Mouse (Mus musculus) midbrain, embryonic 12.5 days (tissue): ENCODE measurements at regions not wholly inside any gene's neighbourhood (a gene's known extent, or its start where the extent isn't known, plus 50 kb on each side); places are given as distances from the start of the nearest gene placed in this dataset.

Experiments
- ATAC-seq: fragments of 200-750 bp; cut with Nextera tagmentation; 2 replicates; pipeline ENCODE4 v1.8.0; 2017; ENCODE audit warnings: low read depth, moderate TSS enrichment, moderate library complexity; ENCODE audit not compliant: low FRiP score
- H3K27ac ChIP-seq: fragments of 300-500 bp; sonication (generic); replicated peaks from 2 replicates; pipeline ENCODE4 v1.5.1; 2016; ENCODE audit warnings: mild to moderate bottlenecking
- H3K27me3 ChIP-seq: fragments of 300-500 bp; sonication (generic); 2 replicates; pipeline ENCODE4 v1.6.1; 2016; ENCODE audit warnings: mild to moderate bottlenecking
- H3K36me3 ChIP-seq: fragments of 300-500 bp; sonication (generic); 2 replicates; pipeline ENCODE4 v1.6.1; 2016
- H3K4me1 ChIP-seq: fragments of 300-500 bp; sonication (generic); 2 replicates; pipeline ENCODE4 v1.6.1; 2016
- H3K4me2 ChIP-seq: fragments of 300-500 bp; sonication (generic); replicated peaks from 2 replicates; pipeline ENCODE4 v1.6.1; 2016; ENCODE audit warnings: mild to moderate bottlenecking, moderate library complexity
- H3K4me3 ChIP-seq: fragments of 300-500 bp; sonication (generic); 2 replicates; pipeline ENCODE4 v1.5.1; 2016; ENCODE audit warnings: mild to moderate bottlenecking
- H3K9ac ChIP-seq: fragments of 300-500 bp; sonication (generic); replicated peaks from 2 replicates; pipeline ENCODE4 v1.6.1; 2016; ENCODE audit warnings: mild to moderate bottlenecking, moderate library complexity
- H3K9me3 ChIP-seq: fragments of 300-500 bp; sonication (generic); 2 replicates; pipeline ENCODE4 v1.6.1; 2016; ENCODE audit warnings: mild to moderate bottlenecking
- WGBS: fragments of 180-500 bp; shearing (Covaris S2); methylation state at CpG from one replicate; pipeline ENCODE4 v1.1.7; 2016; 5-methylcytosine and 5-hydroxymethylcytosine counted together

DNA sequence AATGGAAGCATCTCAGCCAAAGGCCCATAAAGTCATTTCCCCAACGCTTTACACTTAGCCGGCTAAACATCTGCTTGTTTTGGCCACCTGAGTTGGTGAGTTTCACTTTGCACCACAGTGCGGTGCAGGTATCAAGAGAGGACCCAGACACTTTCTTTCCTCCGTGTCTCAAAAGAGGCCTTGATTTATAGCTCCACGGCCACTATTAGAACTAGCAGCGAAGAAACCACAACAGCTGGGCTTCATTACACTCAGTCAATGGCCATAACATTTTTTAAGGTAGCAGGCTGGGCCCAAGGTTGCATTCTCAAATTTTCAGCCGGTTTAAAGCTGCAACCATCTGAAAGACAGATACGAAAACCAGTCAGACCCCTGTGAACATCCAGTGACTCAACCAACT is 103.4 kb downstream of the Mreg start:
- no peak overlapping the region for H3K27ac ChIP-seq
- no peaks in the 10 kb centered on the region for H3K4me1 ChIP-seq
- no peaks in the 10 kb centered on the region for H3K27me3 ChIP-seq
- H3K4me3 ChIP-seq: no peak overlapping the region
- no peak for ATAC-seq
- no peaks in the 10 kb centered on the region for H3K9me3 ChIP-seq
- H3K9ac ChIP-seq: no peak overlapping the region
- H3K36me3 ChIP-seq: no peaks in the 10 kb centered on the region
- H3K4me2 ChIP-seq: no peak overlapping the region
- WGBS: 90% methylated on average over 8 of the region's 8 CpGs

DNA sequence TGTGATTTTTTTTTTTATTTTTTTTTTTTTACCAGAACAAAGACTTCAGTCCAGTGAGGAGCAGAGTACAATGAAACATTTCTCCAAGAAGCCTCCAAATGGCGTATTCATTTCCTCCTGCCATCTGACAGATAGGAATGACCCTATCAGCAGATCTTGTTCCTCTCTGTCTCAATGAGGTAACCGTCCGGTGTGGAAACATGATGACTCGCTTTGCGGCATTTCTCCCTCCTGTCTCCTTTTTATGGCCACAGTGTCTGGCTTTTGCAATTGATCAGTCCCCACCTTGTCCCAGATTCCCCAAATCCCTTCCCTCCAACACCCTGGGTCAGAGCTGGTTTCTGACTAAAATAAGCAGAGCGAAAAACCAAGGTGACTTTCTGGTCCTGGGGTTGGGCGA is 105.0 kb downstream of the Mreg start:
- Histone ChIP-seq H3K9me3 (no peaks in the 10 kb centered on the region), H3K4me3 (no peak overlapping the region), H3K4me2 (no peak overlapping the region), H3K36me3 (no peaks in the 10 kb centered on the region), H3K4me1 (no peaks in the 10 kb centered on the region), H3K27me3 (no peaks in the 10 kb centered on the region), H3K27ac (no peak overlapping the region), H3K9ac (no peak overlapping the region)
- ATAC-seq: no peak
- WGBS: 95% methylated on average over 7 of the region's 7 CpGs

DNA sequence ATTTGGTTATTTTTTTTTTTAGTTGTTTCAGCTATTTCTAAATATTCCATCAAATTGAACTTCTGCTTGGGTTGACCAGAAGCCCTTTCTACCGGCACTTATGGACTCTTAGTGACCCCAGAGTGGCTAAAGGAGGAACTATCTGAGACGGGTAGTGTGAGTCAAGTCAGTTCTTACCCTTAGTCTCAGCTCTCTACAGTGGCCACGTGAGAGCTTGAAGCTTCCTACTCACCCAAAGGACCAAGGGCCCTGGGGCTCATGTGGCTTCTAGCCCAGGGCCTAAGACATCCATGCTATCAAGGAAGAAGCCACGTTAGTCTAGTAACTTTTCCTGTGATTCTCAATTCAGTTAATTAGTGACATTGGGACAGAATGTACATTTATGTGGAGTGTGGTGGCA is 105.5 kb downstream of the Mreg start:
- Histone ChIP-seq H3K36me3 (no peaks in the 10 kb centered on the region), H3K4me3 (no peak overlapping the region), H3K27me3 (no peaks in the 10 kb centered on the region), H3K27ac (no peak overlapping the region), H3K9me3 (no peaks in the 10 kb centered on the region), H3K4me1 (no peaks in the 10 kb centered on the region), H3K4me2 (no peak overlapping the region), H3K9ac (no peak overlapping the region)
- WGBS: 84% methylated on average over 4 of the region's 4 CpGs
- ATAC-seq: no peak

DNA sequence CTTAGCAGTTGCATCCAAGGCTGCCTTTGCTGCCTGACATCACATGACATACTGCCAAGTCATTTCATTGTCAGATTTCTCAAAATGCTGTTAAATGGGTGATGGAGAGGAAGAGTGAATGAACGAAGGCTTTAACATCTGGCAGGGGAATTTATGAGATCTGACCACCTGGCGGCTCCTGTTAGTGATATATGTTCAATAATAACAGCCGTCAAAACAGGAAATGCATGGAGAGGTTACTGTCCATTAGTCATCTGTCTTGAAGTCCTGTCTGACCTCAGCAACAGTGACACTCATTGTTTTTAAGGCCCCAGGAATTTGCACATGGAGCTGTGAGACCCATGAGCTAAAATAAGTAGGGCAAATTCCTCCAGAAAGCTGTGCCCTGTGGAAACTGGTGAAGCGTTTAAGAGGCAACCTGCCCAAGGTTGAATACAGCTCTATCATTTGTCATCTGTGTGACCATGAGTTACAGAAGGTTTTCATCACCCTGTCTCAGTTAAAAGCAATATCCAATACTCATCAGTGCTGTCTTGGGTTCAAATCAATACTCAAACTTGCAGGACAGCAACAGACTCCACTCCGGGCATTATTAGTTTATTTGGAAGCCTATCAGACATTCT is 106.6 kb downstream of the Mreg start:
- no peak for ATAC-seq
- 87% methylated on average over 5 of the region's 5 CpGs for WGBS
- H3K9ac ChIP-seq: no peak overlapping the region

GRCm38 (mm10) chr1:72103962-72104361 is 108.1 kb downstream of the Mreg start:
- Histone ChIP-seq H3K27ac (no peak overlapping the region), H3K9me3 (no peaks in the 10 kb centered on the region), H3K4me1 (no peaks in the 10 kb centered on the region), H3K36me3 (no peaks in the 10 kb centered on the region), H3K9ac (no peak overlapping the region), H3K27me3 (no peaks in the 10 kb centered on the region), H3K4me3 (no peak overlapping the region), H3K4me2 (no peak overlapping the region)
- ATAC-seq: no peak
- 87% methylated on average over 6 of the region's 6 CpGs for WGBS

More for the DNA sequence above, 106.6 kb downstream of the Mreg start:
- Histone ChIP-seq H3K9me3 (no peaks in the 10 kb centered on the region), H3K4me1 (no peaks in the 10 kb centered on the region), H3K27ac (no peak overlapping the region), H3K27me3 (no peaks in the 10 kb centered on the region), H3K4me2 (no peak overlapping the region), H3K36me3 (no peaks in the 10 kb centered on the region), H3K4me3 (no peak overlapping the region)

- Histone ChIP-seq H3K4me3 (no peak overlapping the region), H3K27ac (no peak overlapping the region), H3K36me3 (no peaks in the 10 kb centered on the region), H3K9ac (no peak overlapping the region), H3K9me3 (no peaks in the 10 kb centered on the region), H3K27me3 (no peaks in the 10 kb centered on the region), H3K4me1 (no peaks in the 10 kb centered on the region), H3K4me2 (no peak overlapping the region)
- WGBS: 89% methylated on average over 6 of the region's 6 CpGs
- no peak for ATAC-seq
Observed at GRCm38 (mm10) chr1:72103387-72103786, 108.7 kb downstream of the Mreg start.

- Histone ChIP-seq H3K27me3 (no peaks in the 10 kb centered on the region), H3K4me1 (no peaks in the 10 kb centered on the region), H3K9ac (no peak overlapping the region), H3K36me3 (no peaks in the 10 kb centered on the region), H3K4me3 (no peak overlapping the region), H3K4me2 (no peak overlapping the region), H3K27ac (no peak overlapping the region), H3K9me3 (no peaks in the 10 kb centered on the region)
- 67% methylated on average over 5 of the region's 5 CpGs for WGBS
- ATAC-seq: no peak
Observed at GRCm38 (mm10) chr1:72099447-72099846, 112.7 kb downstream of the Mreg start.

DNA sequence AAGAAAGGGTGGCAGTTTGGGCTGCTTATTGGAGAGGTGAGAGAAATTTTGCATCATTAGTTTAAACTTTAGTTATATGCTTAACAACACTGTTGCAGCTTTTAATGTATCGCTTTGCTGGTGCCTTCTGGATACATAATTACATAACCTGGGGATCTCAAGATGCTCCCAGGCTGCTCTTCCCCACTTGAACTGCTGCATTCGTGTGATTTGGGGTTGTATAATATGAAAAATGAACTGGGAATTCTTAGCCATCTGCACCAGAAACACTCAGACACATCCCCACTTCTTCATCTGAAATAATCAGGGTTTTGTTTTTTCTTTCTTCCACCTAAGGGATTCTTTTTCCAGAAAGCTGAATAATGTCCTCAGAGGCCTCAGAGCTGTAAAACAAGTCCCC is 120.8 kb downstream of the Mreg start:
- Histone ChIP-seq H3K9ac (no peak overlapping the region), H3K36me3 (no peaks in the 10 kb centered on the region), H3K4me1 (no peaks in the 10 kb centered on the region), H3K4me3 (no peak overlapping the region), H3K4me2 (no peak overlapping the region), H3K9me3 (no peaks in the 10 kb centered on the region), H3K27ac (no peak overlapping the region), H3K27me3 (no peaks in the 10 kb centered on the region)
- WGBS: 82% methylated on average over 2 of the region's 2 CpGs
- no peak for ATAC-seq

DNA sequence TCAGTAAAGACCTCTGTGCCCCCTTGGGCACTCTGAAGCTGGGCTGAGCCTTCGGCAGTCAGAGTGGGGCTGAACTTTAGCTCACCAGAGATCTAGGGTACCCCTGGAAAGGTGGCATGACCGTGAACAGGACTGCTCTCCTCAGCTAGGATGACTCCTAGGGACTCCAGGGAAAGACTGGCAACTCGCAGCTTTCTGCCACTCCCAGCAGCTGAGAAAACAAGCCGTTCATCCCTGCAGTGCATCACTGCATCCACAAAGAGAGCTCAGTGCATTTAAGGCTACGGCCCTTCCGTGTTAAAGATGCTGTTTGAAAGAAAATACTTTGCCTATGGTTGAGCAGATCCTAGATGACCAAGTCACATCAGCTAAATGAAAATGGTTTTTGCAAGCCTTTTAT is 126.4 kb downstream of the Mreg start:
- H3K27ac ChIP-seq: no peak overlapping the region
- 57% methylated on average over 6 of the region's 6 CpGs for WGBS
- no peak overlapping the region for H3K4me2 ChIP-seq
- H3K4me3 ChIP-seq: no peak overlapping the region
- no peak for ATAC-seq
- no peak overlapping the region for H3K9ac ChIP-seq
- H3K9me3 ChIP-seq: no peaks in the 10 kb centered on the region
- no peaks in the 10 kb centered on the region for H3K36me3 ChIP-seq
- H3K27me3 ChIP-seq: no peaks in the 10 kb centered on the region
- no peaks in the 10 kb centered on the region for H3K4me1 ChIP-seq

DNA sequence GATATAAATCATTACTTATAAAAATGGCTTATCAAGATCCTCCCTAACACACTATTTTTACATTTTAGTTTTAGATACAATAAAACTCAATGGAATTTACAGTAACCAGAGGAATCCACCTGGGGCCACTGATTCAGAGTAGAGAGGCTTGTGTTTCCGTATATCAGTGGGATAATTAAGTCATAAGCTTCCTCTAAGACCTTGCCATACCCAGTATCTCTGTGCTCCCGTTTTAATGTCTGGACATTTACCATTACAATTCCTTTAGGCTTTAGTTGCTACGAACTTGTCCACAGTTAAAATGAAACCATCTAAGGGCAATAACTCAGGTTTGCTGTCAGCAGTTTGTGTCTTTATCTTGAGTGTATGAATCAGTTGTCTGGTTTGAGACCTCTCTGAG is 127.9 kb downstream of the Mreg start:
- Histone ChIP-seq H3K4me2 (no peak overlapping the region), H3K4me1 (no peaks in the 10 kb centered on the region), H3K27ac (no peak overlapping the region), H3K9me3 (no peaks in the 10 kb centered on the region), H3K27me3 (no peaks in the 10 kb centered on the region), H3K4me3 (no peak overlapping the region), H3K36me3 (no peaks in the 10 kb centered on the region), H3K9ac (no peak overlapping the region)
- WGBS: 79% methylated on average over 3 of the region's 3 CpGs
- no peak for ATAC-seq

- ATAC-seq: no peak
- Histone ChIP-seq H3K4me3 (no peak overlapping the region), H3K27ac (no peak overlapping the region), H3K4me1 (no peaks in the 10 kb centered on the region), H3K9me3 (no peaks in the 10 kb centered on the region), H3K9ac (no peak overlapping the region), H3K36me3 (no peaks in the 10 kb centered on the region), H3K27me3 (no peaks in the 10 kb centered on the region), H3K4me2 (no peak overlapping the region)
- WGBS: 76% methylated on average over 4 of the region's 4 CpGs
Observed at GRCm38 (mm10) chr1:72082366-72082765, 129.7 kb downstream of the Mreg start.

- no peak overlapping the region for H3K9ac ChIP-seq
- H3K36me3 ChIP-seq: no peaks in the 10 kb centered on the region
- no peak overlapping the region for H3K27ac ChIP-seq
- no peaks in the 10 kb centered on the region for H3K4me1 ChIP-seq
- 87% methylated on average over 5 of the region's 5 CpGs for WGBS
- ATAC-seq: no peak
- H3K4me3 ChIP-seq: no peak overlapping the region
- H3K27me3 ChIP-seq: no peaks in the 10 kb centered on the region
- no peak overlapping the region for H3K4me2 ChIP-seq
- no peaks in the 10 kb centered on the region for H3K9me3 ChIP-seq
Observed at GRCm38 (mm10) chr1:72081811-72082210, 130.3 kb downstream of the Mreg start.

DNA sequence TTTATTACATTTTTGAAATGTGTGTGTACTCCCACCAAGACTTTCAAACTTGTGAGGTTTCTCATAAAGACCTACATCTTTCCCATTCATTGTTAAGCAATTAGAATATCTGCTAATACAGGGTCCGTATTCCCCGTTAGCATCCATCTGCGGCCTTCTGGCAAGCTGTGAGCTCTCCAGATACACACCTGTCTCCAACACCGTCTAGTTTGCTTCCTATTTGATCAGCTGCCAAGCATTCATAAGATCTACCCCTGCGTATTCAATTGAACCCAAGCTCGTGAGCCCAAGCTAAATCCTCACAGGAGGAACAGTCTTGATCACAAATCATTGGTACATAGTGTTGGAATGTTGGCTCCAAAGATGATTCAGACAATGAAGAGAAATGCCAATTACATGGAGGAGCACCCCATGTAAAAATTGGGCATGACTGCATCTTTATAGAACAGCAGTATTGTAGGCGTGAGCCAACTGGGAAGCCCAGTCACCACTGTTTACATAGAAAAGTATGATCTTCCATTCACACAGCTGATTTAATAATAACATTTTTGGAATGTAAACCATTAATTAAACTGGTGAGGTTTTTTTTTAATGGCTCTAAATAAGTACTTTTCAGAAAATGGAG is 133.1 kb downstream of the Mreg start:
- no peak overlapping the region for H3K27ac ChIP-seq
- ATAC-seq: no peak
- H3K4me2 ChIP-seq: no peak overlapping the region
- H3K4me1 ChIP-seq: no peaks in the 10 kb centered on the region
- H3K27me3 ChIP-seq: no peaks in the 10 kb centered on the region
- 90% methylated on average over 7 of the region's 7 CpGs for WGBS
- no peak overlapping the region for H3K4me3 ChIP-seq
- no peak overlapping the region for H3K9ac ChIP-seq
- no peaks in the 10 kb centered on the region for H3K36me3 ChIP-seq
- H3K9me3 ChIP-seq: no peaks in the 10 kb centered on the region
